Mouse (Mus musculus) lung, embryonic 15.5 days (tissue): ENCODE data around the gene Lims1. TPM values are rescaled to one million over a fixed set of nuclear protein-coding genes. Genes with fewer than 3 reads are reported as not detected.

ENCODE experiments used
- ATAC-seq: fragments of 200-750 bp; cut with Nextera tagmentation; 2 replicates; pipeline ENCODE4 v1.8.0; 2017; ENCODE audit warnings: moderate number of reproducible peaks, borderline replicate concordance; ENCODE audit not compliant: low FRiP score, low TSS enrichment; ENCODE audit errors: extremely low read depth
- H3K27ac ChIP-seq: fragments of 300-500 bp; sonication (generic); 2 replicates; pipeline ENCODE4 v1.5.1; 2015; ENCODE audit warnings: moderate library complexity, mild to moderate bottlenecking, inconsistent platforms
- H3K27me3 ChIP-seq: fragments of 300-500 bp; sonication (generic); 2 replicates; pipeline ENCODE4 v1.6.1; 2015; ENCODE audit warnings: inconsistent platforms
- H3K36me3 ChIP-seq: fragments of 300-500 bp; sonication (generic); 2 replicates; pipeline ENCODE4 v1.6.1; 2015; ENCODE audit warnings: inconsistent platforms
- H3K4me1 ChIP-seq: fragments of 300-500 bp; sonication (generic); 2 replicates; pipeline ENCODE4 v1.6.1; 2015; ENCODE audit warnings: inconsistent platforms
- H3K4me2 ChIP-seq: fragments of 300-500 bp; sonication (generic); 2 replicates; pipeline ENCODE4 v1.6.1; 2015; ENCODE audit warnings: inconsistent platforms, mild to moderate bottlenecking, moderate library complexity
- H3K4me3 ChIP-seq: fragments of 300-500 bp; sonication (generic); 2 replicates; pipeline ENCODE4 v1.5.1; 2015; ENCODE audit warnings: mild to moderate bottlenecking, inconsistent platforms
- H3K9ac ChIP-seq: fragments of 300-500 bp; sonication (generic); 2 replicates; pipeline ENCODE4 v1.6.1; 2015; ENCODE audit warnings: inconsistent platforms
- H3K9me3 ChIP-seq: fragments of 300-500 bp; sonication (generic); 2 replicates; pipeline ENCODE4 v1.6.1; 2016; ENCODE audit warnings: inconsistent platforms
- WGBS: fragments of 180-500 bp; shearing (Covaris S2); methylation state at CpG from one replicate; pipeline ENCODE4 v1.1.7; 2015; 5-methylcytosine and 5-hydroxymethylcytosine counted together
- polyA plus RNA-seq: library from polyadenylated mRNA; unstranded; fragments of >200 nt; fragmentation: Nextera tagmentation; extraction: Ambion mirVana; gene quantifications from 2 replicates; pipeline ENCODE4 v1.2.1, GENCODE M21; 2015

Lims1 gene
- 227 and 235 TPM in 2 replicates for polyA plus RNA-seq

DNA sequence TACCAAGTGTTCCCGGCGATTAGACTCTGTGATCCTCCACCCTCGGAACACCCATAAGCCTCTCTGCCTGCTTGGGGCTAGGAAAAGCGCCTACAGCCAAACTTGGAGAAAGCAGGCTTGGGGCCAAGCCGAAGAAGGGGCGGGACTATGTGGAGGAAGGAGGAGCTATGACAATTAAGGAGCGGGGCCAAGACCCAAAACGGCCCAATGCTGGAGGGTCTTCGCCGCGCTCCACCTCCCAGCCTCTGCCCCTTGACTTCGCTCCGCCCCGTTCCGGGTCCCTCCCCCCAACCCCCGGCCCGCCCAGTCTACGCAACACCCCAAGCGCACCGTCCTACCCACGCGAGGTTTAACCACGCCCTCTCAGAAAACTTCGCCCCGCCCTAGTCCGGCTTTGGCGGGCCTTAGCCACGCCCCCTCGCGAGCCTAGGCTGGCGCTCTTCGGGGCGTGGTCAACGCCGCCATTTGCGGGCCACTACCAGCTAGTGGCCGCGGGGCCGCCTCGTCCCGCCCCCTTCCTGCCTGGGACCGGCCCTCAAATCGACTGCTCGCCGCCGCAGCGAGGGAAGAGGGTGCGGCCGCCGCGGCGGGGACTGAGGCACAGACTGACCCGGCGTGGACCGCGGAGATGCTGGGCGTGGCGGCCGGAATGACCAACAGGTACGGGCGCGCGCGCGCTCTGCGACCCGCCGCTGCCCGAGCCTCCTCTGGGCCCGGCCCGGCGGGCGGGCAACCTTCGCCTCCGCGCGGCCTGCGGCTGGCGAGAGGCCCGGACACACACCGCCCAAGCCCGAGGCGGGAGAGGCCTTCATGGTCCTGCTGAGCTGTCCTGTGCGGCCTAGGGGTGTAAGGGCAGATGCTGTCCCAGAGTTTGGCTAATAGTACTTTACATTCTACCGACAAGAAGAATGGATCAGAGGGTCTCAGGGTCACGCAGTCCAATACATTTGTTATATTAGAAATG lies at the start of gene Lims1:
TSS of gene Lims1 (plus strand) at position 439 of the 964 bp plus-strand sequence.
- peak; percentile 98 for ATAC-seq
- peaks cover 26% of the 10 kb centered on the region for H3K4me1 ChIP-seq
- H3K36me3 ChIP-seq, result no peaks in the 10 kb centered on the region
- peak within 1 kb of the TSS; percentile 80 for H3K4me3 ChIP-seq
- H3K4me2 ChIP-seq, result peak within 1 kb of the TSS; percentile 58
- no peaks in the 10 kb centered on the region for H3K9me3 ChIP-seq
- under 1% methylated on average over 86 of the region's 86 CpGs for WGBS
- H3K27me3 ChIP-seq, result no peaks in the 10 kb centered on the region
- peak within 1 kb of the TSS; percentile 94 for H3K27ac ChIP-seq
- H3K9ac ChIP-seq, result peak within 1 kb of the TSS; percentile 85

DNA sequence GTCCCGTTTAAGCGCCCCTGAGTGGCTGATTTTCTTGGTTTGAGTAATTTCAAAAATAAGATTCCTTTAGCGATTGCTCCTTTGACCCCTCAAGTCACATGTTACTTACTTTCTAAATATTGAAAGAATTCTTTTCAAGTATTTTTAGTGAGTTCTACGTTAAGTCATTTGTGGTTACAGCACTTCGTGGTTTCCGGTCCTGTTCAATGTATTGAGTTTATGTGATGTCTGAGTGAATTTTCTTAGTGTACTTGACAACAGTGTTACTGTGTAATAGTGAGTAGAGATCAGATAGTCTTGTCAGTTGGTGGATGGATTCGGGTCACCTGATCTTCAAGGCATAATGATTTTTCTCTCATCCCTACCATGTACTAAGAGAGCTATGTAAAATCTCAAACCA lies 41.0 kb upstream of the Lims1 start:
- H3K36me3 ChIP-seq, result peaks cover 55% of the 10 kb centered on the region

DNA sequence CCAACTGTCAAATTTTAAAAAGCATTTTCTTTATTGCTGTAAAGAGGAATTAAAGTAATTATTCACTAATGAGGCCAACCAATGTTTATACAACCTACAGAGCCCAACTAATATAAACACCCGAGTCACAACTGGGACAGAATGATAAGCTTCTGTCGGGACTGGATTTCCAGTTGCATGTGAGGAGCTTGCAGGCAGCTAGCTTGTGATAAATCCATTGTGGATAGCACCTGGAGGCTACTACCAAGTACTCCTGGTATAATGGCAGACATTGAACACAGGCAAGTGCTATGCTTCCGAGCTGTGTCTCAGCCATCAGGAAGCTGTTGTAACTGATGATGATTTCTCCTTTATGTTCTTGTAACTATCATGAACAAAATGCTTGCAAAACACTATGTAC lies 32.5 kb upstream of the Lims1 start:
- ATAC-seq, result no peak

More for the DNA sequence above, 41.0 kb upstream of the Lims1 start:
- Histone ChIP-seq H3K4me1 (no peaks in the 10 kb centered on the region), H3K27ac (no peak overlapping the region), H3K4me3 (no peak overlapping the region), H3K9me3 (no peaks in the 10 kb centered on the region), H3K4me2 (no peak overlapping the region), H3K9ac (no peak overlapping the region), H3K27me3 (no peaks in the 10 kb centered on the region)
- no peak for ATAC-seq
- 90% methylated on average over 7 of the region's 7 CpGs for WGBS

DNA sequence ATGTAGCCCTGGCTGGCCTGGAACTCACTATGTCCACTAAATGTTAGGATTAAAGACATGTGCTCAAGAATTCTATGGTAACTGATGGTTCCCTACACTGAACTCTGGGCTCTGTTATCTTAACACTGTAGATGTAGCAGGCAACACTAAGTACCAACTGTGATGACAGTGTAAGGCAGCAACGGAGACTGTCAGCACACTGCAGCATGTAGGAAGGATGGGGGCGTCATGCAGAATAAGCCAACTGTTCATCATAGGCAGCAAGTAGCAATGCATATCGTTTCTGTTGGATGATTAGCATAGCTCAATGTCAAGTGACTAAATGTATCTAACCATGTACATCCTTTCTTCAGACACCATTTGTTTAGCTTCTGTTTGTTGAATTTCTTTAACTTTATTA lies 29.0 kb upstream of the Lims1 start:
- ATAC-seq, result no peak
- Histone ChIP-seq H3K4me2 (no peak overlapping the region), H3K4me3 (no peak overlapping the region), H3K9me3 (no peaks in the 10 kb centered on the region), H3K4me1 (no peaks in the 10 kb centered on the region), H3K27me3 (no peaks in the 10 kb centered on the region), H3K27ac (no peak overlapping the region), H3K9ac (no peak overlapping the region), H3K36me3 (peaks cover 85% of the 10 kb centered on the region)
- 97% methylated on average over 3 of the region's 3 CpGs for WGBS

More for the DNA sequence above, 32.5 kb upstream of the Lims1 start:
- Histone ChIP-seq H3K9me3 (no peaks in the 10 kb centered on the region), H3K4me3 (no peak overlapping the region), H3K4me2 (no peak overlapping the region), H3K27ac (no peak overlapping the region), H3K27me3 (no peaks in the 10 kb centered on the region), H3K4me1 (no peaks in the 10 kb centered on the region), H3K36me3 (peaks cover 83% of the 10 kb centered on the region), H3K9ac (no peak overlapping the region)
- 52% methylated on average over 3 of the region's 3 CpGs for WGBS

DNA sequence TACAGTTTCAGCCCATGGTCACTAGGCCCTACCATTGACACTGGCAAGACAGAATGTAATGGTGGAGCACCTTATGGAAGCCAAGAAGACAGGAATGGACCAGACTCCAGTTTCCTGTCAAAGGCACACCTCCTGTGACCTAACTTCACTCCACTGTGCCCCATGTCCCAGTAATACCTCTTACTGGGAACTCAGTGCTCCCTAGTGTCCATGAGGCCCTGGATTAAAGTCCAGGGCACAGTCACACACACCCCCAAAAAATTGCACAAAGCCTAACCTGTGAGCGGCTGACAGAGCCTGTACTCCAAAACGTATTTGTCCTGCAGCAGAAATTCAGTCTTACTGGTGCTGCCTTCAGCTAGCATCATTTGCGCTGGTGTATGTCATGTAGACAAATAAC lies 27.7 kb upstream of the Lims1 start:
- Histone ChIP-seq H3K27ac (no peak overlapping the region), H3K36me3 (peaks cover 90% of the 10 kb centered on the region), H3K4me3 (no peak overlapping the region), H3K27me3 (no peaks in the 10 kb centered on the region), H3K4me2 (no peak overlapping the region), H3K9ac (no peak overlapping the region), H3K9me3 (no peaks in the 10 kb centered on the region), H3K4me1 (no peaks in the 10 kb centered on the region)
- WGBS, result 94% methylated on average over 3 of the region's 3 CpGs
- no peak for ATAC-seq

DNA sequence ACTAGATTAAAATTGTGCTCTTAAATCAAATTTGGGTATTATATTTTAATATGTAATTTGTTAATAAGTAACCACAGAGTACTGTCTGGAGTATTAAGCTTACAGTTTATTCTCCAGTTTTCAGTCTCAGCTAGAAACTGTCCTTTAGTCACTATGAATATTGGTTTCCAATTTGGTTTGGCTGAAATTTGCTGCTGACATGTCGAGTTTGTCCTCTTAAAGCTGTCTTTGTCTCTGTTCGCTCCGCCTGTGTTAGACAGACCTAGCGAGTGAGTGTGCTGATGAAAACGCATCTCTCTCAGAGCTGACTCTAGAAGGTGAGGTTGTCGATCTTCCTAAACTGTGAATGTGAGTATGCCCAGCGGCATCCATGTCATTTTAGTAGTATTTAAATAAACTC lies 18.3 kb upstream of the Lims1 start:
- WGBS, result 92% methylated on average over 7 of the region's 7 CpGs
- Histone ChIP-seq H3K27ac (no peak overlapping the region), H3K4me1 (no peaks in the 10 kb centered on the region), H3K4me2 (no peak overlapping the region), H3K36me3 (peaks cover 53% of the 10 kb centered on the region), H3K4me3 (no peak overlapping the region), H3K9ac (no peak overlapping the region), H3K27me3 (no peaks in the 10 kb centered on the region), H3K9me3 (no peaks in the 10 kb centered on the region)
- no peak for ATAC-seq

DNA sequence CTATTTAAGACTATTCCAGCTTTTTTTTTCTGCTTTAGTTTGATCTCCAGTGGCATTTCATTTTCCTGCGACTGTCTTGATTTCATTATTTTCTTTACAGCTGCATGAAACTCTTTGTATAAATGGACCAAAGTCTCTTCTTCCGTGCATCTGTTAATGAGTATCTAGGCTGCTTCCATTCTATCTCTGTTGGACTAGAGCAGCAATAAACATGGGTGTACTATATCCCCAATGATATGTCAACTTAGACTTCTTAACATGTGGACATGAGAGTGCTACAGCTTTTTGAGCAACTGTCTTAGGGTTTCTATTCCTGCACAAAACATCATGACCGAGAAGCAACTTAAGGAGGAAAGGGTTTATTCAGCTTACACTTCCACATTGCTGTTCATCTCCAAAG lies 16.4 kb upstream of the Lims1 start:
- WGBS, result 88% methylated on average over 3 of the region's 3 CpGs
- Histone ChIP-seq H3K4me2 (no peak overlapping the region), H3K9me3 (no peaks in the 10 kb centered on the region), H3K27me3 (no peaks in the 10 kb centered on the region), H3K9ac (no peak overlapping the region), H3K4me3 (no peak overlapping the region), H3K36me3 (peaks cover 46% of the 10 kb centered on the region), H3K4me1 (no peaks in the 10 kb centered on the region), H3K27ac (no peak overlapping the region)
- ATAC-seq, result no peak

DNA sequence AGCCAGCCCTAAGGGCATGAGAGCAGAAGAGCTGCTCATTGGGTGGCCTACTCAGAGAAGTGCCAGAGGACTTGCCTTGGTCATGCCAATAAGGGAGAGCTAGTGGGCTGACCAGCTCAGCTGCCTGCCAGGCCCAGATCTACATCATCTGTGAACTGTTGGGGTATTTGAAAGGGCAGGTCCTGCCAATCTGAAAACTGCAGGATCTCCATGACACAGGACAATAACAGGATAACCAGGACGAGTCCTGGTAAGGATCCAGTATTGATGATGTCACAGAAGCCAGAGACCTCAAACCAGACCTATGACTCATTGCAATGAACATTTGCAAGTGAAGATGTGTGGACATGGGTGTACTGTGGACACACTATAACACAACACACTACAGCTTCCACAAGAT lies 12.5 kb upstream of the Lims1 start:
- WGBS, result 65% methylated on average over 1 of the region's 1 CpGs
- peaks cover 43% of the 10 kb centered on the region for H3K36me3 ChIP-seq
- no peak overlapping the region for H3K4me2 ChIP-seq
- H3K9ac ChIP-seq, result no peak overlapping the region
- no peaks in the 10 kb centered on the region for H3K4me1 ChIP-seq
- no peaks in the 10 kb centered on the region for H3K27me3 ChIP-seq
- no peak overlapping the region for H3K4me3 ChIP-seq
- H3K27ac ChIP-seq, result no peak overlapping the region
- 0 out of 2 replicates have a peak, but pooled peaks have one; percentile 42 for ATAC-seq
- no peaks in the 10 kb centered on the region for H3K9me3 ChIP-seq

DNA sequence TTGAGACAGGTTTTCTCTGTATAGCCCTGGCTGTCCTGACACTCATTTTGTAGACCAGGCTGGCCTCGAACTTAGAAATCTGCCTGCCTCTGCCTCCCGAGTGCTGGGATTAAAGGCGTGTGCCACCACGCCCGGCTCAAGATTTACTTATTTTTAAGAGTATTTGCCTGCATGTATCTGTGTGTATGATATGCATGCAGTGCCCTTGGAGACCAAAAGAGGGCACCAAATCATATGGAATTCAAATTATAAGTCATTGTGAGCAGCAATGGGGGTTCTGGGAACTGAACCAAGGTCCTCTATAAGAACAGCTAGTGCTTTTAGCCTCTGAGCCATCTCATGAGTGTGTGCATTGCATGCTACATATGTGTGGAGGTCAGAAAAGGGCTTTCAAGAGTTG lies 10.4 kb upstream of the Lims1 start:
- peaks cover 33% of the 10 kb centered on the region for H3K36me3 ChIP-seq
- ATAC-seq, result no peak
- H3K27me3 ChIP-seq, result no peaks in the 10 kb centered on the region
- H3K9ac ChIP-seq, result no peak overlapping the region
- WGBS, result 94% methylated on average over 5 of the region's 5 CpGs
- no peak overlapping the region for H3K27ac ChIP-seq
- no peaks in the 10 kb centered on the region for H3K9me3 ChIP-seq
- no peaks in the 10 kb centered on the region for H3K4me1 ChIP-seq
- no peak overlapping the region for H3K4me3 ChIP-seq
- no peak overlapping the region for H3K4me2 ChIP-seq

DNA sequence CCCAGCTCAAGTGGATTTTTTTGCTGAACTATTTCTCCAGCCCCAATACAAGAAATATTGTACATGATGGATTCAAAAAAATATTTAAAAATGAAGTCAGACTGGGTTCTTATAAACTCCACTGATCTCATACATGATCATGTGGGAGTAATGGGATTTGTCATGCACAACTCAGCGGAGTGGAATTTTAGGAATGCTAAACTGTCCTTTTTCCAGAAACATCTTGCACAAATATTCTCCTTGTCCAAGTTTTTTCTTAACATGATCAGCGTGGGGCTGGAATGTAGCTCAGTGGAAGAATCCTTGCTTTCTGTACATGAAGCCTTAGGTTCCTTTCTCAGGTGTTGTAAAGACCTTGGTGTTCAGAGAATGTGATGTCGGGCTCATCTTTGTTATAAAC lies 2.4 kb upstream of the Lims1 start:
- Histone ChIP-seq H3K9me3 (no peaks in the 10 kb centered on the region), H3K4me2 (no peak overlapping the region), H3K4me1 (peaks cover 11% of the 10 kb centered on the region), H3K27ac (no peak overlapping the region), H3K36me3 (no peaks in the 10 kb centered on the region), H3K27me3 (no peaks in the 10 kb centered on the region), H3K4me3 (no peak overlapping the region), H3K9ac (no peak overlapping the region)
- ATAC-seq, result no peak
- 69% methylated on average over 3 of the region's 3 CpGs for WGBS

DNA sequence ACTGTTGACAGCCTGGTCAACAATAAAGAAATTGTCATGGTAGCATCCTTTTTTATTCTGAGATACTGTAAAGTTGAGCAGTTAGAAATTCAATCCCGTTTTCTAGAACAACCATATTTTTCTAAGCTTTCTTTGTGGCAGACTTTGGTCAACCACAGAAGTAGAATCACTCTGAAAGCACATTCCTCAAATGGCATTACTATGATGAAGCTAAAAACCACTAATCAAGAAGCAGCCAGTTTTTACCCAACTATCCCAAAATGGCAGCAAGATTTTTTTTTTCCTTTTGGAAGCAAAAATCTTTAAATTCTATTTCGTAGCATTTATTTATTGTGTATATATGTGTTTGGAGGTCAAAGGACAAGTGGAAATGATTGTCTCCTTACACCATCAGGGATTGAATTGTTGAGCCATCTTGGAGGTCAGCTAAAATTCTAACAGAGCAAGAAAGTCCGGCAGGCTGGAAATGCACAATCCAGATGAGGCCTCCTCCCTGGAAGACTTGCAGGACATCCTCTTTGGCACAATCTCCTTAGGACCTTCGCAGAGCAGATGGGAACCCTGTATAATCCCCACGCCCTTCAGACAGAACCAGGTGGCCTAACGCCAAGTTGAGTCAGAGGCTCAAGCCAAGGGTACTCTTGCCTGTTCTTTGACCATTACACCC lies 772 bp upstream of the Lims1 start:
- Histone ChIP-seq H3K36me3 (no peaks in the 10 kb centered on the region), H3K9ac (0 out of 2 replicates have a peak overlapping the region, but pooled peaks have one; percentile 26)
- 20% methylated on average over 6 of the region's 6 CpGs for WGBS

DNA sequence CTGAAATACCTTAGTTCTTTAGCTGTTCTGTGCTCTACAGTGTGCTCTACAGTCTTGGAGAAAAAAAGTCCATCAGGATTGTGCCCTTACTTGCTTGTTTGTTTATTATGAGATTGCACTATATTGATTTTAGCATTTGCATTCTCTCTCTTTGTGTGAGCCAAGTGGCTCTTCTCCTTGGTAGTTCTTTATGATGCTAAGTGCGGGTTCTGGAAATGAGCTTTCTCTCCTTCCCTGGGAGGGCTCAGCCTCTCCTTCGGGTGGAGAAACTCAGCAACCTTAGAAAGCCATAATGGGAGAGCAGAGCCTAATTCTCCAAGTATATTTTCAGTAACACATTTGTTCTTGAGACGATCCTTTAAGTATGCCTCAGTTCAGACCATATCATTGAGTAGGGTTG lies 3.0 kb downstream of the Lims1 start:
- ATAC-seq, result no peak
- 0 out of 2 replicates have a peak overlapping the region, but pooled peaks have one; percentile 0 for H3K4me3 ChIP-seq

More for the DNA sequence above, 772 bp upstream of the Lims1 start:
- Histone ChIP-seq H3K4me3 (peak overlapping the region; percentile 80), H3K27ac (peak overlapping the region; percentile 94), H3K4me2 (peak overlapping the region; percentile 57), H3K4me1 (peaks cover 26% of the 10 kb centered on the region), H3K9me3 (no peaks in the 10 kb centered on the region), H3K27me3 (no peaks in the 10 kb centered on the region)
- no peak for ATAC-seq

More for the DNA sequence above, 3.0 kb downstream of the Lims1 start:
- Histone ChIP-seq H3K27me3 (no peaks in the 10 kb centered on the region), H3K9me3 (no peaks in the 10 kb centered on the region), H3K4me2 (peak overlapping the region; percentile 41), H3K9ac (no peak overlapping the region), H3K4me1 (peaks cover 29% of the 10 kb centered on the region), H3K27ac (0 out of 2 replicates have a peak overlapping the region, but pooled peaks have one; percentile 17), H3K36me3 (no peaks in the 10 kb centered on the region)
- 55% methylated on average over 3 of the region's 3 CpGs for WGBS
